Mouse (Mus musculus) heart, embryonic 16.5 days (tissue): ENCODE results near the gene Gsx2. TPM values are rescaled to one million over a fixed set of nuclear protein-coding genes. Genes with fewer than 3 reads are reported as not detected.

Experiments
- ATAC-seq: fragments of 200-750 bp; cut with Nextera tagmentation; replicated peaks from 2 replicates; pipeline ENCODE4 v1.8.0; 2017; ENCODE audit warnings: moderate number of reproducible peaks; ENCODE audit not compliant: insufficient read depth, low FRiP score; ENCODE audit errors: extremely low read depth
- H3K27ac ChIP-seq: fragments of 300-500 bp; sonication (generic); 2 replicates; pipeline ENCODE4 v1.5.1; 2014; ENCODE audit warnings: mild to moderate bottlenecking, low read length, control low read depth, moderate library complexity
- H3K27me3 ChIP-seq: fragments of 300-500 bp; sonication (generic); 2 replicates; pipeline ENCODE4 v1.6.1; 2014; ENCODE audit warnings: low read length, mixed read lengths; ENCODE audit not compliant: control insufficient read depth, insufficient read depth
- H3K36me3 ChIP-seq: fragments of 300-500 bp; sonication (generic); 2 replicates; pipeline ENCODE4 v1.6.1; 2014; ENCODE audit not compliant: control insufficient read depth, insufficient read depth
- H3K4me1 ChIP-seq: fragments of 300-500 bp; sonication (generic); 2 replicates; pipeline ENCODE4 v1.6.1; 2014; ENCODE audit warnings: low read length, mixed read lengths; ENCODE audit not compliant: control insufficient read depth, insufficient read depth
- H3K4me2 ChIP-seq: fragments of 300-500 bp; sonication (generic); 2 replicates; pipeline ENCODE4 v1.6.1; 2014; ENCODE audit warnings: low read depth, mild to moderate bottlenecking, control low read depth, low read length
- H3K4me3 ChIP-seq: fragments of 300-500 bp; sonication (generic); 2 replicates; pipeline ENCODE4 v1.5.1; 2014; ENCODE audit warnings: mild to moderate bottlenecking, control low read depth, low read length
- H3K9ac ChIP-seq: fragments of 300-500 bp; sonication (generic); 2 replicates; pipeline ENCODE4 v1.6.1; 2014; ENCODE audit warnings: low read length, control low read depth
- H3K9me3 ChIP-seq: fragments of 300-500 bp; sonication (generic); replicated peaks from 2 replicates; pipeline ENCODE4 v1.6.1; 2016; ENCODE audit warnings: low read length; ENCODE audit not compliant: control insufficient read depth
- WGBS: fragments of 180-500 bp; shearing (Covaris S2); extraction: QIAGEN DNeasy Blood & Tissue Kit; methylation state at CpG from one replicate; pipeline ENCODE4 v1.1.7; 2014; 5-methylcytosine and 5-hydroxymethylcytosine counted together
- polyA plus RNA-seq: library from polyadenylated mRNA; unstranded; fragments of >200 nt; fragmentation: Nextera tagmentation; extraction: Ambion mirVana; gene quantifications from 2 replicates; pipeline ENCODE4 v1.2.1, GENCODE M21; 2015

The Gsx2 gene
- polyA plus RNA-seq, 1 experiment from 2014 or later: not detected

DNA sequence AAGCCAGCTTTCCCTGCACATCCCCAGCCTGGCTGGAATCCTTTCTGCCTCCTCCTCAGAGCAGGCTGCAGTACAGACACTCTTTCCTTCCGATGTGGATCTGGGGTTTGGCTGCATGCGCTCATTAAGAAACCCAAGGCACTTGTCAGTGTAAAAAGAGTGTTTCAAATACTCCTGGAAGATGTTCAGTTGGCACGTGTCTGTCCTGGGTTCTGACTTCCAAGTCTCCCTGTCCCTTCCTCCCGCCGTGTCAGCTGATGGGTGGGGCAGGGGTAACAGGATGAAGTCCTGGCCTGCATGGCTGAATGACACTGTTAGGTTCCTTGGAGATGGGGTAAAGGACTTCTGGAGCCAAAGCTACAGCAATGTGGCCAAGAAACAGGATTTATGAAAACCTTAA, 46.2 kb downstream of the Gsx2 start:
- Histone ChIP-seq H3K27ac (no peak overlapping the region), H3K4me2 (no peak overlapping the region), H3K27me3 (0 out of 2 replicates have a peak, but pooled peaks cover 5% of the 10 kb centered on the region), H3K4me3 (no peak overlapping the region), H3K9ac (no peak overlapping the region), H3K9me3 (no peaks in the 10 kb centered on the region; the same call in 1 of the 2 replicates), H3K4me1 (no peaks in the 10 kb centered on the region), H3K36me3 (no peaks in the 10 kb centered on the region)
- WGBS: 43% methylated on average over 5 of the region's 5 CpGs
- no peak for ATAC-seq

Other genes starting within 250 kb of the Gsx2 start
- 21.6 and 21.9 TPM in 2 replicates for gene Chic2, start 30.8 kb upstream of the Gsx2 start, polyA plus RNA-seq
- gene Pdgfra, start 76.7 kb downstream of the Gsx2 start, polyA plus RNA-seq: 11.6 and 17.2 TPM in 2 replicates